Mouse (Mus musculus): ENCODE data around the gene Olfr1284. TPM values are rescaled to one million over a fixed set of nuclear protein-coding genes. Genes with fewer than 3 reads are reported as not detected.
"Not testable (repeated sequence)": the region's sequence is repeated elsewhere in the genome, so short reads cannot be mapped to it uniquely, and the experiment has no call there.

Gene Olfr1284
- total RNA-seq (2021) = not detected
- long read RNA-seq = 0 reads

- DNase-seq (ENCODE audit: low spot score in 2 of 2) = no peak
Observed at GRCm38 (mm10) chr2:111375222-111375621, at the start of gene Olfr1284. Gene Olfr1284, plus strand, starts transcription at chr2:111375522.

- DNase-seq (ENCODE audit: low spot score in 2 of 2) = no peak
Observed at GRCm38 (mm10) chr2:111326220-111326619, 49.1 kb upstream of the Olfr1284 start, which contains the start of gene Olfr1281. Gene Olfr1281, plus strand, starts transcription at chr2:111326520.

- DNase-seq (ENCODE audit: low spot score in 2 of 2) = not testable (repeated sequence)
Observed at GRCm38 (mm10) chr2:111333721-111334120, 41.6 kb upstream of the Olfr1284 start.

- no peak for DNase-seq (ENCODE audit: low spot score in 2 of 2)
Observed at GRCm38 (mm10) chr2:111335976-111336375, 39.3 kb upstream of the Olfr1284 start, which contains the start of gene Olfr1282. Gene Olfr1282, minus strand, starts transcription at chr2:111336076.

- DNase-seq (ENCODE audit: low spot score in 2 of 2) = no peak
Observed at GRCm38 (mm10) chr2:111366490-111366889, 8.8 kb upstream of the Olfr1284 start, which contains the start of gene Olfr1283. Gene Olfr1283, plus strand, starts transcription at chr2:111366790.

- no peak for DNase-seq (ENCODE audit: low spot score in 2 of 2)
Observed at GRCm38 (mm10) chr2:111422931-111423330, 47.6 kb downstream of the Olfr1284 start, which contains the start of gene Olfr1286. Gene Olfr1286, minus strand, starts transcription at chr2:111423115.

Other genes with a start within 250 kb of the Olfr1284 start
- gene Gm15130, start 222.6 kb upstream of the Olfr1284 start, total RNA-seq (2021) = not detected
- gene 4930430A15Rik, start 145.9 kb upstream of the Olfr1284 start, total RNA-seq (2021) = not detected
- not detected for gene Olfr1275, start 140.2 kb upstream of the Olfr1284 start, total RNA-seq (2021)
- gene Olfr1276, start 121.0 kb upstream of the Olfr1284 start, total RNA-seq (2021) = not detected
- gene Olfr1277, start 101.4 kb upstream of the Olfr1284 start, total RNA-seq (2021) = not detected
- gene Olfr1278, start 85.4 kb upstream of the Olfr1284 start, total RNA-seq (2021) = not detected
- not detected for gene Olfr1279, start 74.9 kb upstream of the Olfr1284 start, total RNA-seq (2021)
- gene Olfr1280, start 61.5 kb upstream of the Olfr1284 start, total RNA-seq (2021) = not detected
- not detected for gene Olfr1281, start 49.0 kb upstream of the Olfr1284 start, total RNA-seq (2021)
- not detected for gene Olfr1282, start 39.4 kb upstream of the Olfr1284 start, total RNA-seq (2021)
- gene Olfr1283, start 8.7 kb upstream of the Olfr1284 start, total RNA-seq (2021) = not detected
- gene Olfr1286, start 47.6 kb downstream of the Olfr1284 start, total RNA-seq (2021) = not detected
- gene Olfr1287, start 73.6 kb downstream of the Olfr1284 start, total RNA-seq (2021) = not detected
- gene Olfr1288, start 98.6 kb downstream of the Olfr1284 start, total RNA-seq (2021) = not detected
- not detected for gene Olfr1289, start 105.3 kb downstream of the Olfr1284 start, total RNA-seq (2021)
- gene Olfr1290, start 118.3 kb downstream of the Olfr1284 start, total RNA-seq (2021) = not detected
- gene Olfr1291-ps1, start 121.7 kb downstream of the Olfr1284 start, total RNA-seq (2021) = not detected
- not detected for gene Olfr1293-ps, start 149.7 kb downstream of the Olfr1284 start, total RNA-seq (2021)
- gene Olfr1294, start 164.8 kb downstream of the Olfr1284 start, total RNA-seq (2021) = not detected
- gene Olfr1295, start 194.2 kb downstream of the Olfr1284 start, total RNA-seq (2021) = not detected